Mouse (Mus musculus): ENCODE measurements around the gene Plekhf1.

DNA sequence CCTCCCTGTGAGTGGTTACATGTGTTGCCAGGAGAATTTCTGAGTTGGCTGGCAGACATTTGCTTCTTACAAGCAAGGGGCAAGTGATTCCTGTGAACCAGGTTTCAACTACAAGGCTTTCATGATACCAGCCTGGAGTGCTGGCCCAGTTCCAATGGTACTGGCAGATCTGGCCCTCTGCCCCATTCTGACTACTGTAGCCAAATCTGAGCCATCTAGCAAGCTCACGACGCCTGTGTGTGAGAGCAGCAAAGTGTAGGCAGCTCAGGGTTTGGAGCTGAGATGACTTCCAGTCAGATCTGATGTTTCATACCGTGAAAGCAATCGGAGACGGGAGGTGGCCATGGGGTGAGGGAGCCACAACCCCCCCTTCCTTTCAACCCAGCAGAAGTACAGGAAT is 34.6 kb upstream of the Plekhf1 start:
- TF ChIP-seq CTCF (IDR thresholded peaks at IDR 0.05; ENCODE audit: control insufficient read depth, insufficient read depth, insufficient replicate concordance, low read depth, low read length) = no peak
- no peak for TF ChIP-seq POLR2A (IDR thresholded peaks at IDR 0.05; ENCODE audit: control insufficient read depth, low read depth, low read length)

All from testis, adult 2 months (tissue).